Mouse (Mus musculus) kidney, adult 9 months (tissue): Measurements from ENCODE around the gene Ect2.

Source experiments
- DNase-seq: peaks from one replicate; pipeline ENCODE4 v3.0.0; 2022

Ect2 gene

DNA sequence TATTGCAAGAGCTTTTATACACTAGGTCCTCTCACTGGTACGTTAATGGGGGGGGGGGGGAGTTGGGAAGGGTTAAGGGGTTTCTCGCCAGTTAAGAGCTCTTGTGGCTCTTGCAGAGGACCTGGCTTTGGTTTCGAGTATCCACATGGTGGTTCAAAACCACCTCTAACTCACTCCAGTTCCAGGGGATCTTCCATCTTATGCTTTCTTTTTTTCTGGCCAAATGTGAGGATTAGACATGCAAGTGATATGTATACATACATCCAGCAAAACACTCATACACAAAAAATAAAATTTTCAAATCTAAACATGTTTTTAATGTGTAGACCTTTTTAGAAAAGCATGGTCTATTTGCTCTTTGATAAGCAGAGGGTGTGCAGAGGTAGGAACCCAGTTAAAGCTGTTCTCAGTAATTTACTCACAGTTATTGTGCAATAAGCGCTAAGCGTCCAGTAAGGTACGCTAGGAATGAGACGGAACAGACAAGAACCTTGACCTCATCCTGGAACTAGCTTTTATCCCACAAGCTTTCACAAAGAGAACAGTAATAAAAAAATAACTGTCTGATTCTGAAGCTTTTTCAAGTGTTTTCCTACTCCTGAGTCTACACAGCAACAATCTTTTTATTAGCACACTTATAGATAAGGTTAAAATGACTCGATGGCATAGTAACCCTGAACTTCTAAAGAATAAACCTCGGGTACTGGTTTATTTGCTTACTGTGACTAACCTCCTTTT, 2.3 kb upstream of the Ect2 start:
- DNase-seq = peak; percentile 64

GRCm38 (mm10) chr3:27155051-27155855, 1.6 kb upstream of the Ect2 start:
- peak; percentile 87 for DNase-seq

GRCm38 (mm10) chr3:27154280-27154679, 602 bp upstream of the Ect2 start:
- DNase-seq = peak; percentile 20

- DNase-seq = peak; percentile 46
Observed at GRCm38 (mm10) chr3:27153191-27153671, 447 bp downstream of the Ect2 start.

- DNase-seq = peak; percentile 65
Observed at GRCm38 (mm10) chr3:27145733-27146132, 7.9 kb downstream of the Ect2 start.

DNA sequence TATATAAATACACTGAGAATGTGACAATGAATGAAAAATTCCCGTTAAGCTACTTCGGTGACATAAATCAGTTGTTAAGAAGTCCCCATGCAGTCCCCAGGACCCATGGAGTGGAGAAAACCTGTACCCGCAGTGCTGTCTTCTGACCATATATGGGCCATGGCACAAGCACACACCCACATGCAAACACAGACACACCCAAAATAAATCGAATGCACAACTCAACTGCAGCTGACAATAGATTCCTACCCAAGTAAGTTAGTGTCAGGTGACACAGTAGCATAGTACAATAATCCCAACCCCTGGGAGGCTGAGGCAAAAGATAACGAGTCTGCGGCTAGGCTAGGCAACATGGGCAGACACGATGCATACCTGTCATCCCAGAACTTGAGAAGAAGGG, 10.1 kb downstream of the Ect2 start:
- no peak for DNase-seq

GRCm38 (mm10) chr3:27140101-27140500, 13.6 kb downstream of the Ect2 start:
- DNase-seq = no peak

DNA sequence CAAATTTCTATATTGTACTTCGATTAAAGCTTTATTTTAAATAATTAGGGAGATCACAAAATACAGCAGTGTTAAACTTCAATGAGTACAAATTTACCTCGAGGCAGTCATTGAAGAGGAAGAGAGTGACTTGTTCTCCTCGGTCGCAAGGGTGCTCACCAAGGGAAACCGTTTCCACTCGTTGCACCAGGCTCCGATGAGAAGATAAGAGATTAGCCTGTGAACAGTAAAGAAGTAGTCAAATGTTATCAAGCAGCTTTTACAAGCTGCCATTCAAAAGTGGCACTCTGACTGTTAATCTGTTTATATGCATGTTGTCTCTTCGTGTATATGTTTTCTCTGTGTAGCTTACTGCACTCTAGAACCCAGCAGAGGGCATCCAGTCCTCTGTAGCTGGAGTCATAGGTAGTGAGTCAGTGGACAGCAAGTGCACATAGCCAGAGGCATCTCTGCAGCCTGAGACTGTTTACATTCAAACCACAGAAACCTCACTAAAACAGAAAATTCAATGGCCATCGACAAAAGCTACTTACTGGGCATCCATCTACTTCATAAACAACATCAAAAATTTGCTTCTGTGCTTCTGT, 31.7 kb downstream of the Ect2 start:
- no peak for DNase-seq

- DNase-seq = no peak
Observed at GRCm38 (mm10) chr3:27120932-27121331, 32.7 kb downstream of the Ect2 start.

GRCm38 (mm10) chr3:27118227-27118626, 35.5 kb downstream of the Ect2 start:
- DNase-seq = peak; percentile 40

GRCm38 (mm10) chr3:27110860-27111259, 42.8 kb downstream of the Ect2 start:
- DNase-seq = no peak

DNA sequence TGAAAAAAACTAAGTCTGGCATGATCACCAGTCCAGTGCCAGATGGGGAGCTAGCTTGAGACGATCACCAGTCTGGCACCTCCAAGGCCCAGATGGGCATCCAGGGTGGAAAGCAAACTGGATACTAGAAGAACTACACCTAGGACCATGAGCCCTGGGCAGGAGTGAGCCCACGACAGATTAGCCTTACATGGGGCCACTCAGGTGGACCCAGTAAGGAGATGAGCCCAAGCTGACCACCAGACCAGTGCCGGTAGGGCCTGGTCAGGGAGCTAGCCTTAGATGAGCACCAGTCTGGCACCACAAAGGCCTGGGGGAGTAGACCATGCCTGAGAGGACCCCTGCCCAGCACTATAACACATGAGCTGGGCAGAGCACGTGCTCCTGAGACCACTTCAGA, 44.6 kb downstream of the Ect2 start:
- DNase-seq = no peak

GRCm38 (mm10) chr3:27107142-27107541, 46.5 kb downstream of the Ect2 start:
- no peak for DNase-seq

GRCm38 (mm10) chr3:27102965-27103364, 50.7 kb downstream of the Ect2 start:
- no peak for DNase-seq

DNA sequence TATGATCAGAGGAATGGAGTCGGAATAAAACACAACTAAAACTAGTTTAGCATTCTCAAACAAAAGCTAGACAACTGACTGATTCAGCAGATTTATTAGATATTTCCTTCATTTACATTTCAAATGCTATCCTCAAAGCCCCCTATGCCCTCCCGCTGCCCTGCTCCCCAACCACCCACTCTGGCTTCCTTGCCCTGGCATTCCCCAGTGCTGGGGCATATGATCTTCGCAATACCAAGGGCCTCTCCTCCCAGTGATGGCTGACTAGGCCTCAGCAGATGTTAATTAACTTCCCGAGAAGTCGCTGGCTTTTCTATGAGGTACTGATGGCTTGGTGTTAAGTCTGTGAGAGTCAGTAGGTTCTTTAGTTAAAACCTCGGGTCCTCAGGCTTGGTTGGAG, 55.0 kb downstream of the Ect2 start:
- no peak for DNase-seq

GRCm38 (mm10) chr3:27086221-27086620, 67.5 kb downstream of the Ect2 start:
- DNase-seq = no peak

- no peak for DNase-seq
Observed at GRCm38 (mm10) chr3:27081229-27082060, 72.2 kb downstream of the Ect2 start.

DNA sequence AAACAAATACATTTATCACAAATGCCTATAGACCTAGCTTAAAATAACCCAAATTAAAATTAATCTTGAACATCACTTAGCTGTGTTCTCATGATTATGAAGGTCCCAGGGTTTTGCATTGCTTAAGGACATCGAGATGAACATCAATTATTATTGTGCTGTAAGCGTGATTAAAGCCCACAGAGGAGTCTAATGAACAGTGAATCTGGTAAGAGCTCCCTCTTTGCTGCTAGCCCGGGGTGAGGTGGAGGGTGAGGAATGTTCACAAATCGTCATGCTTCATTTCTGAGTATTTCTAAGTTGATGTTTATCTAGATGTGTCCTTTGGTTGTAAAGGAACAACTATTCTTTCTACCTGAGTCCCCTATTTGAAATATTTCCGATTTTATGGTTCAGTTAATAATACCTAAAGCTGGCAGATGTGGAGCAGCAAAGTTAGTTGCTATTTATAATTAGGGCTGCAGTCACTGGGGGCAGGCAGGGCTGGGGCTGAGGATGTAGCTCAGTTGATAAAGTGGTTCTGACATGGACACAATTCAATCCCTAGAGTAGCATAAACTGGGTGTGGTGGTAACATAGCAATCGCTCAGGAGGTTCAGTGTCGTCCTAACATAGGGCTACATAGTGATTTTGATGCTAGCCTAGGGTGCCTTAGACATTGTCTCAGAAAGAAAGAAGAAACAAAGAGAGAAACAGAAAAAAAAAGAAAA, 73.5 kb downstream of the Ect2 start:
- DNase-seq = no peak

DNA sequence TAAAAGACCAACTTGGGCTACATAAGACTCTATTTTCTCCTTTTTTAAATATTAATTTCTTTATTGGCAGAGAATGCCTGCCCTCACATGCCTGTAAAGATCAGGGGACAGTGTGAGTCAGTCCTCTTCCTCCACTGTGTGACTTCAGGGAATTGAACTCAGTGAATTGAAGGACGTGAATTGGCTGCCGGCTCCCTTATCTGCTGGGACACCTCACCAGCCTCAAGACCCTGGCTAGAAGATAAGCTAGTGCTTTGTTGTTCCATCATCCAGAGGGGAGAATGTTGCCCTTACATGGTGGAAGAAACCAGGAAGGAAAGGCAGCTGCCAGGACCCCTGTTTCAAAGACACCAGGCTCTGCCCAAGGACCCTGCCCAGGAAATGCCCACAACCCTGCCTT, 79.8 kb downstream of the Ect2 start:
- no peak for DNase-seq

- no peak for DNase-seq
Observed at GRCm38 (mm10) chr3:27071706-27072105, 82.0 kb downstream of the Ect2 start.

- no peak for DNase-seq
Observed at GRCm38 (mm10) chr3:27070340-27070739, 83.3 kb downstream of the Ect2 start.

GRCm38 (mm10) chr3:27067206-27067605, 86.5 kb downstream of the Ect2 start:
- peak; percentile 51 for DNase-seq
